Mouse (Mus musculus): ENCODE data around the gene Loxl4.

- TF ChIP-seq POLR2A (IDR thresholded peaks at IDR 0.05; ENCODE audit: control insufficient read depth, extremely low read depth, insufficient read depth, low read length, poor library complexity) (no peak), CTCF (IDR thresholded peaks at IDR 0.05; ENCODE audit: borderline replicate concordance, control insufficient read depth, extremely low read depth, insufficient read depth, low read length, poor library complexity) (no peak)
These were observed 19.2 kb downstream of the Loxl4 start for GRCm38 (mm10) chr19:42593456-42593855.
